Comparison of ENCODE assay signal across 23 mouse cellular contexts in the genomic region with DNA sequence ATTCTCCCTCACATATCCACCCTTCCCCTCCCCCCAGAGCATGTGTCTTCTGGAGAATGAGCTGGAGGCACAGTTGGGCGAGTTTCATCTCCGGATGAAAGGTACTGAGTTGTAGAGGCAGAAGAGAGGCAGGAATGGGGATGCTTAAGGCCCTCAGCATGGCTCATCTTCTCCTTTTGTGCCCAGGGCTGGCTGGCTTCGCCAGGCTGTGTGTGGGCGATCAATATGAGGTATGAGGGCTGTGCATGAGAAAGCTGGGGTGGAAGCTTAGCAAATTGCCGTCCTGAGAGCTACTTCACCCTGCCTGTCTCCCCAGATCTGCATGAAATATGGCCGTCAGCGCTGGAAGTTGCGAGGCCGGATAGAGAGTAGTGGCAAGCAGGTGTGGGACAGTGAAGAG. TPM values are rescaled to one million over a fixed set of nuclear protein-coding genes. Genes with fewer than 3 reads are reported as not detected.
"Had no signal": no experiment of that assay in that cellular context is flagged by ENCODE, and none has a peak within 500 bp of the region (broad histone marks: within the 10 kb centered on the region; RNA-seq: fewer than 3 reads in every experiment).

No protein-coding gene starts in this region.

- H3K4me3 ChIP-seq: limb, embryonic 12.5 days; limb, embryonic 15.5 days; midbrain, embryonic 12.5 days; midbrain, embryonic 15.5 days; neural tube, embryonic 13.5 days had no signal

- H3K27ac ChIP-seq: kidney, postnatal 0 days; limb, embryonic 12.5 days; limb, embryonic 15.5 days; liver, embryonic 14.5 days; macrophage; midbrain, embryonic 12.5 days; midbrain, embryonic 15.5 days; neural tube, embryonic 13.5 days; stomach, postnatal 0 days had no signal

- DNase-seq: kidney, adult 2 months; kidney, postnatal 25 days; left cerebral cortex, postnatal 4 days; liver, postnatal 0 days; lung, embryonic 14.5 days; retina, postnatal 1 day; right cerebral cortex, postnatal 14 days; right cerebral cortex, postnatal 4 days; thymus, postnatal 36 days had no signal

RNA-seq across cellular contexts. Expression of a gene that starts 21.3 kb away (rescaled TPM):
- total RNA-seq: layer of hippocampus, postnatal 10 days; left cerebral cortex, adult 18-20 months; left cerebral cortex, postnatal 10 days; left cerebral cortex, postnatal 4 days; megakaryocyte, adult 5-6 weeks; neutrophil, adult 5-6 weeks had no signal
